Mouse (Mus musculus) MEL (cell line): ENCODE measurements at regions not wholly inside any gene's neighbourhood (a gene's known extent, or its start where the extent isn't known, plus 50 kb on each side); places are given as distances from the start of the nearest gene placed in this dataset.

Experiments
- DNase-seq: peaks from one replicate; pipeline ENCODE4 v3.0.0; 2011; ENCODE audit warnings: low read depth, low spot score
- H3K27ac ChIP-seq: 2 replicates; pipeline ENCODE4 v1.5.1; 2012; ENCODE audit warnings: low read depth, mild to moderate bottlenecking, control low read depth, low read length, moderate library complexity; ENCODE audit not compliant: control insufficient read depth
- H3K27me3 ChIP-seq, 2 experiments: fragments of 150-350 bp in 1 of 2; sonication (generic) in 1 of 2; 2 replicates each; pipeline ENCODE4 v1.6.1; 2012; ENCODE audit warnings: low read length in 2 of 2, mild to moderate bottlenecking in 2 of 2, improper control_type of control experiment in 1 of 2, moderate library complexity in 1 of 2; ENCODE audit not compliant: insufficient read depth in 2 of 2, control insufficient read depth in 1 of 2
- H3K36me3 ChIP-seq, 2 experiments: 2 replicates each; pipeline ENCODE4 v1.6.1; 2012 to 2014; ENCODE audit warnings: low read length in 2 of 2, improper control_type of control experiment in 1 of 2, inconsistent platforms in 1 of 2, mild to moderate bottlenecking in 1 of 2; ENCODE audit not compliant: insufficient read depth in 2 of 2, control insufficient read depth in 1 of 2
- H3K4me1 ChIP-seq, 2 experiments: fragments of 150-350 bp in 1 of 2; sonication (generic) in 1 of 2; 2 replicates each; pipeline ENCODE4 v1.6.1; 2012; ENCODE audit warnings: low read length in 2 of 2, improper control_type of control experiment in 1 of 2, mild to moderate bottlenecking in 1 of 2; ENCODE audit not compliant: insufficient read depth in 2 of 2, control insufficient read depth in 1 of 2
- H3K4me3 ChIP-seq, 2 experiments: fragments of 150-350 bp in 1 of 2; sonication (generic) in 1 of 2; 2 replicates each; pipeline ENCODE4 v1.5.1; 2012; ENCODE audit warnings: low read depth in 2 of 2, low read length in 2 of 2, mild to moderate bottlenecking in 2 of 2, moderate library complexity in 2 of 2, control low read depth in 1 of 2, improper control_type of control experiment in 1 of 2; ENCODE audit not compliant: control insufficient read depth in 1 of 2, insufficient read depth in 1 of 2
- H3K79me2 ChIP-seq: 2 replicates; pipeline ENCODE4 v1.6.1; 2012; ENCODE audit warnings: mild to moderate bottlenecking, low read length, moderate library complexity; ENCODE audit not compliant: control insufficient read depth, poor library complexity, insufficient read depth
- H3K9ac ChIP-seq: 2 replicates; pipeline ENCODE4 v1.6.1; 2012; ENCODE audit warnings: low read depth, mild to moderate bottlenecking, control low read depth, low read length, moderate library complexity; ENCODE audit not compliant: control insufficient read depth, poor library complexity, severe bottlenecking
- H3K9me3 ChIP-seq: fragments of 150-350 bp; sonication (generic); replicated peaks from 2 replicates; pipeline ENCODE4 v1.6.1; 2012; ENCODE audit warnings: mild to moderate bottlenecking, low read length, improper control_type of control experiment, moderate library complexity; ENCODE audit not compliant: insufficient read depth
- CHD2 ChIP-seq: IDR thresholded peaks from 2 replicates; pipeline ENCODE4 v1.6.1; 2011; ENCODE audit warnings: low read length, improper control_type of control experiment
- E2F4 ChIP-seq: IDR thresholded peaks from 2 replicates; pipeline ENCODE4 v1.6.1; 2011; ENCODE audit warnings: low read depth, low read length, improper control_type of control experiment, borderline replicate concordance
- ELF1 ChIP-seq: IDR thresholded peaks from 2 replicates; pipeline ENCODE4 v1.6.1; 2014; ENCODE audit warnings: low read depth, mild to moderate bottlenecking, inconsistent platforms, low read length, improper control_type of control experiment, moderate library complexity
- EP300 ChIP-seq, 2 experiments: IDR thresholded peaks; 2 replicates each; pipeline ENCODE4 v1.6.1; 2011; ENCODE audit warnings: improper control_type of control experiment in 2 of 2, low read length in 2 of 2, low read depth in 1 of 2, mild to moderate bottlenecking in 1 of 2
- ETS1 ChIP-seq: IDR thresholded peaks from 2 replicates; pipeline ENCODE4 v1.6.1; 2012; ENCODE audit warnings: low read depth, mild to moderate bottlenecking, inconsistent platforms, low read length, improper control_type of control experiment, moderate library complexity
- GATA1 ChIP-seq: IDR thresholded peaks from 2 replicates; pipeline ENCODE4 v1.6.1; 2011; ENCODE audit warnings: low read depth, low read length, improper control_type of control experiment
- HCFC1 ChIP-seq: IDR thresholded peaks from 2 replicates; pipeline ENCODE4 v1.6.1; 2012; ENCODE audit warnings: low read depth, mild to moderate bottlenecking, inconsistent platforms, low read length, improper control_type of control experiment, moderate library complexity
- KAT2A ChIP-seq: conservative IDR thresholded peaks from 2 replicates; pipeline ENCODE4 v1.6.1; 2012; ENCODE audit warnings: low read depth, low read length, improper control_type of control experiment, inconsistent platforms
- MAFK ChIP-seq: IDR thresholded peaks from 2 replicates; pipeline ENCODE4 v1.6.1; 2011; ENCODE audit warnings: low read depth, mild to moderate bottlenecking, low read length, improper control_type of control experiment, borderline replicate concordance
- MAZ ChIP-seq: IDR thresholded peaks from 2 replicates; pipeline ENCODE4 v1.6.1; 2012; ENCODE audit warnings: low read depth, mild to moderate bottlenecking, inconsistent platforms, low read length, improper control_type of control experiment
- MXI1 ChIP-seq: IDR thresholded peaks from 2 replicates; pipeline ENCODE4 v1.6.1; 2011; ENCODE audit warnings: mild to moderate bottlenecking, low read depth, low read length, improper control_type of control experiment
- POLR2AphosphoS5 ChIP-seq: IDR thresholded peaks from 2 replicates; pipeline ENCODE4 v1.6.1; 2012; ENCODE audit warnings: low read depth, borderline replicate concordance, mild to moderate bottlenecking, inconsistent platforms, low read length, moderate library complexity, mixed read lengths
- RAD21 ChIP-seq: IDR thresholded peaks from 2 replicates; pipeline ENCODE4 v1.6.1; 2011; ENCODE audit warnings: mild to moderate bottlenecking, low read depth, low read length, improper control_type of control experiment
- RCOR1 ChIP-seq: IDR thresholded peaks from 2 replicates; pipeline ENCODE4 v1.6.1; 2012; ENCODE audit warnings: low read depth, mild to moderate bottlenecking, inconsistent platforms, low read length, improper control_type of control experiment
- SMC3 ChIP-seq: IDR thresholded peaks from 2 replicates; pipeline ENCODE4 v1.6.1; 2011; ENCODE audit warnings: low read depth, low read length, improper control_type of control experiment
- USF2 ChIP-seq, 2 experiments: IDR thresholded peaks; 2 replicates each; pipeline ENCODE4 v1.6.1; 2011 to 2012; ENCODE audit warnings: improper control_type of control experiment in 2 of 2, low read length in 2 of 2, borderline replicate concordance in 1 of 2, inconsistent platforms in 1 of 2, low read depth in 1 of 2, mild to moderate bottlenecking in 1 of 2; ENCODE audit not compliant: insufficient read depth in 1 of 2
- ZC3H11A ChIP-seq: IDR thresholded peaks from 2 replicates; pipeline ENCODE4 v1.6.1; 2012; ENCODE audit warnings: low read depth, mild to moderate bottlenecking, inconsistent platforms, low read length, improper control_type of control experiment
- ZKSCAN1 ChIP-seq: IDR thresholded peaks from 2 replicates; pipeline ENCODE4 v1.6.1; 2012; ENCODE audit warnings: low read depth, mild to moderate bottlenecking, inconsistent platforms, low read length, improper control_type of control experiment, moderate library complexity

- TF ChIP-seq SMC3 (no peak), RAD21 (no peak), GATA1 (no peak), E2F4 (no peak), MAFK (no peak), MAZ (no peak), MXI1 (no peak), ETS1 (no peak), POLR2AphosphoS5 (no peak), USF2 (IDR thresholded peaks at IDR 0.05; ENCODE audit: borderline replicate concordance in 1 of 2, insufficient read depth in 1 of 2, low read depth in 1 of 2, low read length in 2 of 2) (no peak), CHD2 (no peak), KAT2A (no peak)
- Histone ChIP-seq H3K27ac (no peak overlapping the region), H3K9ac (no peak overlapping the region), H3K27me3 (no peaks in the 10 kb centered on the region), H3K4me1 (no peaks in the 10 kb centered on the region), H3K9me3 (no peaks in the 10 kb centered on the region), H3K36me3 (no peaks in the 10 kb centered on the region), H3K4me3 (no peak overlapping the region), H3K79me2 (no peaks in the 10 kb centered on the region)
- no peak for DNase-seq
These were observed 67.1 kb upstream of the Tmem150c start for GRCm38 (mm10) chr5:100226571-100227235.

- Histone ChIP-seq H3K4me3 (no peak overlapping the region), H3K27me3 (no peaks in the 10 kb centered on the region), H3K36me3 (no peaks in the 10 kb centered on the region), H3K27ac (no peak overlapping the region), H3K9me3 (no peaks in the 10 kb centered on the region), H3K79me2 (no peaks in the 10 kb centered on the region), H3K9ac (no peak overlapping the region), H3K4me1 (no peaks in the 10 kb centered on the region)
- DNase-seq = no peak
- no peak for TF ChIP-seq HCFC1
- no peak for TF ChIP-seq MXI1
- TF ChIP-seq ZKSCAN1 = no peak
- no peak for TF ChIP-seq EP300 (IDR thresholded peaks at IDR 0.05; ENCODE audit: low read depth in 1 of 2, low read length in 2 of 2)
- TF ChIP-seq KAT2A = no peak
- TF ChIP-seq ZC3H11A = no peak
- TF ChIP-seq ELF1 = no peak
- TF ChIP-seq MAZ = no peak
- TF ChIP-seq POLR2AphosphoS5 = no peak
- TF ChIP-seq USF2 (IDR thresholded peaks at IDR 0.05; ENCODE audit: borderline replicate concordance in 1 of 2, insufficient read depth in 1 of 2, low read depth in 1 of 2, low read length in 2 of 2) = no peak
- TF ChIP-seq RAD21 = no peak
- TF ChIP-seq RCOR1 = no peak
- TF ChIP-seq CHD2 = no peak
These were observed 65.9 kb upstream of the Tmem150c start for GRCm38 (mm10) chr5:100225491-100225890.
